ENCODE assay signal across 20 mouse cellular contexts in the genomic region with DNA sequence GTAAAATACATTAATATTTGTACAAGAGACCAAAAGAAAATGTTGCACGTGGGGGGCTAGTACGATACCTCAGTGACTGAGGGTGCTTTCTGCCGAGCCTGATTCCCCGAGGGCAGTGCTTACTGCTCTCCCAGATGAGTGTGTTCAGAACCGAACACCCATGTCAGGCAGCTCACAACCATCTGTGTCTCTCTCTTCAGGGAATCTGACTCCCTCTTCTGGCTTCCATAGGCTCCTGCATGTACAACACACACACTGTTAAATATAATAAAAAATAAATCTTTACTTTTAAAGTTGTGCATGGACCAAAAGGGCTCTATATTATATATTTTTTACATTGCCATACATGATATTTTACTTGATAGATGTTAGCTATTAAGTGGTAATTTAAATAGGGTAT. TPM values are rescaled to one million over a fixed set of nuclear protein-coding genes. Genes with fewer than 3 reads are reported as not detected.
DNase-seq lines count a peak whose midpoint lies in the region; ATAC-seq and TF ChIP-seq lines count a peak whose summit lies in the region.
"Had no signal": no experiment of that assay in that cellular context is flagged by ENCODE, and none has a peak within 500 bp of the region (broad histone marks: within the 10 kb centered on the region; RNA-seq: fewer than 3 reads in every experiment).

No protein-coding gene starts in this region.

- no peak for TF ChIP-seq POLR2A in MEL (IDR thresholded peaks at IDR 0.05; ENCODE audit: control insufficient read depth in 1 of 2, insufficient read depth in 1 of 2, low read depth in 1 of 2, low read length in 2 of 2, poor library complexity in 1 of 2)

- no peaks in the 10 kb centered on the region for H3K4me1 ChIP-seq in intestine, postnatal 0 days (replicated peaks; ENCODE audit: control insufficient read depth, insufficient read depth, low read length)
- no peaks in the 10 kb centered on the region for H3K4me1 ChIP-seq in intestine, embryonic 15.5 days (replicated peaks)
- H3K4me1 ChIP-seq in liver, postnatal 0 days (ENCODE audit: insufficient read depth), result peaks cover 7% of the 10 kb centered on the region; the same call in 1 of the 2 replicates
- H3K4me1 ChIP-seq in liver, embryonic 12.5 days, result peaks cover 7% of the 10 kb centered on the region
- H3K4me1 ChIP-seq in MEL (ENCODE audit: control insufficient read depth in 1 of 2, insufficient read depth in 2 of 2, low read length in 2 of 2), result peaks cover 4 to 7% of the 10 kb centered on the region in 2 experiments; a peak in 3 of 4 replicates
- H3K4me1 ChIP-seq in stomach, postnatal 0 days (replicated peaks; ENCODE audit: control insufficient read depth, insufficient read depth), result no peaks in the 10 kb centered on the region
- H3K4me1 ChIP-seq: hindbrain, embryonic 15.5 days; limb, embryonic 12.5 days; neural tube, embryonic 12.5 days had no signal

- H3K36me3 ChIP-seq in intestine, postnatal 0 days (ENCODE audit: control insufficient read depth, insufficient read depth), result no peaks in the 10 kb centered on the region
- 0 out of 2 replicates have a peak, but pooled peaks cover 7% of the 10 kb centered on the region for H3K36me3 ChIP-seq in intestine, embryonic 15.5 days
- peaks cover 9% of the 10 kb centered on the region for H3K36me3 ChIP-seq in liver, postnatal 0 days (replicated peaks; ENCODE audit: insufficient read depth, low read length)
- peaks cover 5% of the 10 kb centered on the region; the same call in 1 of the 2 replicates for H3K36me3 ChIP-seq in liver, embryonic 12.5 days
- H3K36me3 ChIP-seq in MEL (ENCODE audit: control insufficient read depth in 1 of 2, insufficient read depth in 2 of 2, low read length in 2 of 2), result peaks cover 2 to 9% of the 10 kb centered on the region in 2 experiments; a peak in 3 of 4 replicates
- no peaks in the 10 kb centered on the region for H3K36me3 ChIP-seq in stomach, postnatal 0 days (ENCODE audit: control insufficient read depth, insufficient read depth, low read length)
- H3K36me3 ChIP-seq: hindbrain, embryonic 15.5 days had no signal

- no peak for TF ChIP-seq EP300 in liver, postnatal 0 days (IDR thresholded peaks at IDR 0.05; ENCODE audit: low read depth)
- TF ChIP-seq EP300 in MEL (IDR thresholded peaks at IDR 0.05; ENCODE audit: low read depth in 1 of 2, low read length in 2 of 2), result no peak
- no peak for TF ChIP-seq EP300 in stomach, postnatal 0 days (optimal IDR thresholded peaks at IDR 0.05)

- no peaks in the 10 kb centered on the region for H3K27me3 ChIP-seq in intestine, postnatal 0 days (replicated peaks; ENCODE audit: control insufficient read depth, insufficient read depth, low read length)
- no peaks in the 10 kb centered on the region for H3K27me3 ChIP-seq in intestine, embryonic 15.5 days (replicated peaks)
- no peaks in the 10 kb centered on the region for H3K27me3 ChIP-seq in liver, postnatal 0 days (ENCODE audit: insufficient read depth, low read length)
- no peaks in the 10 kb centered on the region for H3K27me3 ChIP-seq in liver, embryonic 12.5 days (replicated peaks)
- no peaks in the 10 kb centered on the region for H3K27me3 ChIP-seq in MEL (ENCODE audit: control insufficient read depth in 1 of 2, insufficient read depth in 2 of 2, low read length in 2 of 2)
- no peaks in the 10 kb centered on the region for H3K27me3 ChIP-seq in stomach, postnatal 0 days (ENCODE audit: control insufficient read depth, insufficient read depth, low read length)
- H3K27me3 ChIP-seq: hindbrain, embryonic 15.5 days; limb, embryonic 12.5 days; neural tube, embryonic 12.5 days had no signal

- H3K9me3 ChIP-seq in intestine, postnatal 0 days (ENCODE audit: control insufficient read depth), result no peaks in the 10 kb centered on the region
- H3K9me3 ChIP-seq in intestine, embryonic 15.5 days, result no peaks in the 10 kb centered on the region
- H3K9me3 ChIP-seq in liver, postnatal 0 days (ENCODE audit: low read length), result no peaks in the 10 kb centered on the region
- no peaks in the 10 kb centered on the region for H3K9me3 ChIP-seq in liver, embryonic 12.5 days (replicated peaks)
- no peaks in the 10 kb centered on the region for H3K9me3 ChIP-seq in MEL (replicated peaks; ENCODE audit: insufficient read depth, low read length)
- H3K9me3 ChIP-seq in stomach, postnatal 0 days (ENCODE audit: control insufficient read depth, low read length), result no peaks in the 10 kb centered on the region
- H3K9me3 ChIP-seq: G1E; hindbrain, embryonic 15.5 days; limb, embryonic 12.5 days; neural tube, embryonic 12.5 days had no signal

- H3K4me2 ChIP-seq in intestine, postnatal 0 days (replicated peaks; ENCODE audit: low read depth), result no peak overlapping the region
- no peak overlapping the region for H3K4me2 ChIP-seq in intestine, embryonic 15.5 days (replicated peaks)
- H3K4me2 ChIP-seq in liver, postnatal 0 days (ENCODE audit: low read depth, low read length), result no peak overlapping the region
- no peak overlapping the region for H3K4me2 ChIP-seq in liver, embryonic 12.5 days
- no peak overlapping the region for H3K4me2 ChIP-seq in stomach, postnatal 0 days (replicated peaks; ENCODE audit: low read depth)
- H3K4me2 ChIP-seq: hindbrain, embryonic 15.5 days; limb, embryonic 12.5 days; neural tube, embryonic 12.5 days had no signal

- H3K9ac ChIP-seq in intestine, postnatal 0 days (ENCODE audit: low read depth, low read length), result no peak overlapping the region
- H3K9ac ChIP-seq in intestine, embryonic 15.5 days, result no peak overlapping the region
- H3K9ac ChIP-seq in liver, postnatal 0 days (replicated peaks), result no peak overlapping the region
- no peak overlapping the region for H3K9ac ChIP-seq in liver, embryonic 12.5 days
- no peak overlapping the region for H3K9ac ChIP-seq in MEL (ENCODE audit: control insufficient read depth, low read depth, low read length, poor library complexity, severe bottlenecking)
- no peak overlapping the region for H3K9ac ChIP-seq in stomach, postnatal 0 days (ENCODE audit: low read length)
- H3K9ac ChIP-seq: forebrain, postnatal 0 days; hindbrain, embryonic 15.5 days; limb, embryonic 12.5 days; neural tube, embryonic 12.5 days had no signal

- no peaks in the 10 kb centered on the region for H3K79me2 ChIP-seq in MEL (ENCODE audit: control insufficient read depth, insufficient read depth, low read length, poor library complexity)

- WGBS in intestine, postnatal 0 days, result 92% methylated on average over 5 of the region's 5 CpGs
- WGBS in intestine, embryonic 15.5 days, result 89% methylated on average over 5 of the region's 5 CpGs
- 87% methylated on average over 5 of the region's 5 CpGs for WGBS in liver, postnatal 0 days (ENCODE audit: insufficient replicate concordance)
- 81% methylated on average over 5 of the region's 5 CpGs for WGBS in liver, embryonic 12.5 days (ENCODE audit: insufficient replicate concordance)
- 90% methylated on average over 5 of the region's 5 CpGs for WGBS in stomach, postnatal 0 days

- DNase-seq in liver, postnatal 0 days, result no peak
- peak; percentile 38 for DNase-seq in MEL (ENCODE audit: low read depth, low spot score)
- DNase-seq in stomach, postnatal 0 days (ENCODE audit: low spot score), result no peak
- DNase-seq in spleen, postnatal 4 days (ENCODE audit: low spot score in 2 of 2), result no peak
- DNase-seq: adrenal gland, adult 2 months; cerebellum, adult 8-10 months; forebrain, postnatal 0 days; heart, postnatal 36 days; kidney, adult 11 months; kidney, postnatal 25 days; lung, adult 18-20 months; thymus, postnatal 36 days had no signal

- TF ChIP-seq CTCF in intestine, postnatal 0 days (IDR thresholded peaks at IDR 0.05; ENCODE audit: low read depth), result peak; percentile 34
- peak; percentile 35 for TF ChIP-seq CTCF in liver, postnatal 0 days (IDR thresholded peaks at IDR 0.05; ENCODE audit: low read depth)
- TF ChIP-seq CTCF in MEL (IDR thresholded peaks at IDR 0.05 in 2 of 3, conservative IDR thresholded peaks at IDR 0.05 in 1 of 3; ENCODE audit: control insufficient read depth in 1 of 3, insufficient read depth in 1 of 3, low read depth in 2 of 3, low read length in 3 of 3, poor library complexity in 1 of 3, severe bottlenecking in 1 of 3), result peak; percentile 7 to 46 (median 18); a peak in 2 of 6 replicates
- TF ChIP-seq CTCF in stomach, postnatal 0 days (IDR thresholded peaks at IDR 0.05; ENCODE audit: low read depth), result peak; percentile 54

- ATAC-seq in intestine, postnatal 0 days, result no peak
- no peak for ATAC-seq in intestine, embryonic 15.5 days
- ATAC-seq in liver, postnatal 0 days, result no peak
- no peak for ATAC-seq in liver, embryonic 12.5 days
- no peak for ATAC-seq in stomach, postnatal 0 days (ENCODE audit: low FRiP score, low TSS enrichment)
- ATAC-seq: forebrain, postnatal 0 days had no signal

- peak; percentile 40 for TF ChIP-seq RAD21 in MEL (IDR thresholded peaks at IDR 0.05; ENCODE audit: low read depth, low read length)

- no peak overlapping the region for H3K4me3 ChIP-seq in intestine, postnatal 0 days (ENCODE audit: low read depth, low read length)
- H3K4me3 ChIP-seq in intestine, embryonic 15.5 days (replicated peaks), result no peak overlapping the region
- no peak overlapping the region for H3K4me3 ChIP-seq in liver, postnatal 0 days (ENCODE audit: low read depth, low read length)
- H3K4me3 ChIP-seq in liver, embryonic 12.5 days, result no peak overlapping the region
- H3K4me3 ChIP-seq in MEL (ENCODE audit: control insufficient read depth in 1 of 2, insufficient read depth in 1 of 2, low read depth in 2 of 2, low read length in 2 of 2), result no peak overlapping the region
- H3K4me3 ChIP-seq in stomach, postnatal 0 days (ENCODE audit: low read depth, low read length), result no peak overlapping the region
- H3K4me3 ChIP-seq: forebrain, embryonic 10.5 days; hindbrain, embryonic 15.5 days; limb, embryonic 12.5 days; neural tube, embryonic 12.5 days had no signal

- H3K27ac ChIP-seq in intestine, postnatal 0 days (ENCODE audit: low read depth, low read length), result no peak overlapping the region
- no peak overlapping the region for H3K27ac ChIP-seq in intestine, embryonic 15.5 days
- no peak overlapping the region for H3K27ac ChIP-seq in liver, postnatal 0 days (ENCODE audit: low read depth)
- H3K27ac ChIP-seq in liver, embryonic 12.5 days, result no peak overlapping the region
- no peak overlapping the region for H3K27ac ChIP-seq in MEL (ENCODE audit: control insufficient read depth, low read depth, low read length)
- no peak overlapping the region for H3K27ac ChIP-seq in stomach, postnatal 0 days (replicated peaks)
- H3K27ac ChIP-seq: forebrain, embryonic 10.5 days; hindbrain, embryonic 15.5 days; limb, embryonic 12.5 days; neural tube, embryonic 12.5 days had no signal

RNA-seq across cellular contexts. Expression of gene D230025D16Rik, which starts 10.8 kb away (rescaled TPM):
- polyA plus RNA-seq in intestine, postnatal 0 days (2015; fragmentation: Nextera tagmentation; extraction: Ambion mirVana), result 14.3 and 14.8 TPM in 2 replicates
- 20.6 and 21.8 TPM in 2 replicates for polyA plus RNA-seq in intestine, embryonic 15.5 days (2015; fragmentation: Nextera tagmentation; extraction: Ambion mirVana)
- 24.2 and 30.9 TPM in 2 replicates for polyA plus RNA-seq in liver, postnatal 0 days (2015; fragmentation: Nextera tagmentation; extraction: Ambion mirVana)
- 16.7 and 18.8 TPM in 2 replicates for polyA plus RNA-seq in liver, embryonic 12.5 days (2016; fragmentation: Nextera tagmentation; extraction: Ambion mirVana)
- 16.0 and 18.3 TPM in 2 replicates for total RNA-seq in MEL (2012; rRNA removed)
- polyA plus RNA-seq in MEL (2012; ENCODE audit: insufficient read depth in 1 of 2, insufficient read length in 2 of 2, low read depth in 1 of 2, low replicate concordance in 2 of 2, missing spikeins in 1 of 2), result 10 to 100 TPM in 1 of 2 experiments, not detected in 1; 22.4 TPM
- polyA plus RNA-seq in stomach, postnatal 0 days (2015; fragmentation: Nextera tagmentation; extraction: Ambion mirVana), result 19.1 and 21.5 TPM in 2 replicates

RNA-seq across cellular contexts. Expression of gene B3gnt9, which starts 40.8 kb away (rescaled TPM):
- 7.1 and 8.1 TPM in 2 replicates for polyA plus RNA-seq in intestine, postnatal 0 days (2015; fragmentation: Nextera tagmentation; extraction: Ambion mirVana)
- polyA plus RNA-seq in intestine, embryonic 15.5 days (2015; fragmentation: Nextera tagmentation; extraction: Ambion mirVana), result 18.8 and 19.5 TPM in 2 replicates
- polyA plus RNA-seq in liver, postnatal 0 days (2015; fragmentation: Nextera tagmentation; extraction: Ambion mirVana), result 1.6 and 2.0 TPM in 2 replicates
- 3.5 and 3.6 TPM in 2 replicates for polyA plus RNA-seq in liver, embryonic 12.5 days (2016; fragmentation: Nextera tagmentation; extraction: Ambion mirVana)
- total RNA-seq in MEL (2012; rRNA removed), result 2.7 and 2.8 TPM in 2 replicates
- 1 to 10 TPM in 1 of 2 experiments, not detected in 1; 4.7 TPM for polyA plus RNA-seq in MEL (2012; ENCODE audit: insufficient read depth in 1 of 2, insufficient read length in 2 of 2, low read depth in 1 of 2, low replicate concordance in 2 of 2, missing spikeins in 1 of 2)
- polyA plus RNA-seq in stomach, postnatal 0 days (2015; fragmentation: Nextera tagmentation; extraction: Ambion mirVana), result 14.7 and 15.4 TPM in 2 replicates

RNA-seq across cellular contexts. Expression of gene Cbfb, which starts 43.6 kb away (rescaled TPM):
- polyA plus RNA-seq in intestine, postnatal 0 days (2015; fragmentation: Nextera tagmentation; extraction: Ambion mirVana), result 18.9 and 21.8 TPM in 2 replicates
- 38.8 and 47.1 TPM in 2 replicates for polyA plus RNA-seq in intestine, embryonic 15.5 days (2015; fragmentation: Nextera tagmentation; extraction: Ambion mirVana)
- polyA plus RNA-seq in liver, postnatal 0 days (2015; fragmentation: Nextera tagmentation; extraction: Ambion mirVana), result 10.6 and 10.7 TPM in 2 replicates
- 19.1 and 19.6 TPM in 2 replicates for polyA plus RNA-seq in liver, embryonic 12.5 days (2016; fragmentation: Nextera tagmentation; extraction: Ambion mirVana)
- 32.5 and 40.6 TPM in 2 replicates for total RNA-seq in MEL (2012; rRNA removed)
- 10 to 100 TPM in 1 of 2 experiments, not detected in 1; 37.9 TPM for polyA plus RNA-seq in MEL (2012; ENCODE audit: insufficient read depth in 1 of 2, insufficient read length in 2 of 2, low read depth in 1 of 2, low replicate concordance in 2 of 2, missing spikeins in 1 of 2)
- polyA plus RNA-seq in stomach, postnatal 0 days (2015; fragmentation: Nextera tagmentation; extraction: Ambion mirVana), result 31.4 and 33.5 TPM in 2 replicates

RNA-seq across cellular contexts. Expression of gene Tradd, which starts 50.3 kb away (rescaled TPM):
- polyA plus RNA-seq in intestine, postnatal 0 days (2015; fragmentation: Nextera tagmentation; extraction: Ambion mirVana), result 50.6 TPM in 2 replicates
- polyA plus RNA-seq in intestine, embryonic 15.5 days (2015; fragmentation: Nextera tagmentation; extraction: Ambion mirVana), result 36.7 and 39.2 TPM in 2 replicates
- 14.3 and 15.1 TPM in 2 replicates for polyA plus RNA-seq in liver, postnatal 0 days (2015; fragmentation: Nextera tagmentation; extraction: Ambion mirVana)
- polyA plus RNA-seq in liver, embryonic 12.5 days (2016; fragmentation: Nextera tagmentation; extraction: Ambion mirVana), result 17.7 and 18.3 TPM in 2 replicates
- total RNA-seq in MEL (2012; rRNA removed), result 29.0 and 31.0 TPM in 2 replicates
- 10 to 100 TPM in 1 of 2 experiments, not detected in 1; 33.5 TPM for polyA plus RNA-seq in MEL (2012; ENCODE audit: insufficient read depth in 1 of 2, insufficient read length in 2 of 2, low read depth in 1 of 2, low replicate concordance in 2 of 2, missing spikeins in 1 of 2)
- 28.6 and 30.5 TPM in 2 replicates for polyA plus RNA-seq in stomach, postnatal 0 days (2015; fragmentation: Nextera tagmentation; extraction: Ambion mirVana)

RNA-seq across cellular contexts. Expression of gene Fbxl8, which starts 50.3 kb away (rescaled TPM):
- 6.0 and 6.2 TPM in 2 replicates for polyA plus RNA-seq in intestine, postnatal 0 days (2015; fragmentation: Nextera tagmentation; extraction: Ambion mirVana)
- 4.4 and 5.0 TPM in 2 replicates for polyA plus RNA-seq in intestine, embryonic 15.5 days (2015; fragmentation: Nextera tagmentation; extraction: Ambion mirVana)
- 0.95 and 1.2 TPM in 2 replicates for polyA plus RNA-seq in liver, postnatal 0 days (2015; fragmentation: Nextera tagmentation; extraction: Ambion mirVana)
- polyA plus RNA-seq in liver, embryonic 12.5 days (2016; fragmentation: Nextera tagmentation; extraction: Ambion mirVana), result 1.2 and 1.5 TPM in 2 replicates
- total RNA-seq in MEL (2012; rRNA removed), result 4.1 and 4.8 TPM in 2 replicates
- polyA plus RNA-seq in MEL (2012; ENCODE audit: insufficient read depth in 1 of 2, insufficient read length in 2 of 2, low read depth in 1 of 2, low replicate concordance in 2 of 2, missing spikeins in 1 of 2), result 1 to 10 TPM in 1 of 2 experiments, not detected in 1; 7.2 TPM
- polyA plus RNA-seq in stomach, postnatal 0 days (2015; fragmentation: Nextera tagmentation; extraction: Ambion mirVana), result 3.5 and 3.7 TPM in 2 replicates
